Mouse (Mus musculus) hindbrain, embryonic 13.5 days (tissue): ENCODE measurements at regions not wholly inside any gene's neighbourhood (a gene's known extent, or its start where the extent isn't known, plus 50 kb on each side); places are given as distances from the start of the nearest gene placed in this dataset.
A peak's percentile ranks its signal among the peaks of the same experiment; 100 is the strongest.

Experiments used
- ATAC-seq: fragments of 200-750 bp; cut with Nextera tagmentation; 2 replicates; pipeline ENCODE4 v1.8.0; 2017; ENCODE audit warnings: moderate TSS enrichment; ENCODE audit not compliant: low FRiP score
- H3K27ac ChIP-seq: fragments of 300-500 bp; sonication (generic); 2 replicates; pipeline ENCODE4 v1.5.1; 2015; ENCODE audit warnings: inconsistent platforms, mild to moderate bottlenecking, moderate library complexity
- H3K27me3 ChIP-seq: fragments of 300-500 bp; sonication (generic); 2 replicates; pipeline ENCODE4 v1.6.1; 2015; ENCODE audit warnings: mild to moderate bottlenecking, inconsistent platforms
- H3K36me3 ChIP-seq: fragments of 300-500 bp; sonication (generic); 2 replicates; pipeline ENCODE4 v1.6.1; 2015; ENCODE audit warnings: mild to moderate bottlenecking, inconsistent platforms
- H3K4me1 ChIP-seq: fragments of 300-500 bp; sonication (generic); replicated peaks from 2 replicates; pipeline ENCODE4 v1.6.1; 2015; ENCODE audit warnings: inconsistent platforms
- H3K4me2 ChIP-seq: fragments of 300-500 bp; sonication (generic); 2 replicates; pipeline ENCODE4 v1.6.1; 2015; ENCODE audit warnings: inconsistent platforms, mild to moderate bottlenecking, moderate library complexity
- H3K4me3 ChIP-seq: fragments of 300-500 bp; sonication (generic); 2 replicates; pipeline ENCODE4 v1.5.1; 2015; ENCODE audit warnings: mild to moderate bottlenecking, inconsistent platforms
- H3K9ac ChIP-seq: fragments of 300-500 bp; sonication (generic); 2 replicates; pipeline ENCODE4 v1.6.1; 2015; ENCODE audit warnings: mild to moderate bottlenecking, inconsistent platforms
- H3K9me3 ChIP-seq: fragments of 300-500 bp; sonication (generic); 2 replicates; pipeline ENCODE4 v1.6.1; 2016; ENCODE audit warnings: inconsistent platforms
- WGBS: fragments of 180-500 bp; shearing (Covaris S2); methylation state at CpG from one replicate; pipeline ENCODE4 v1.1.7; 2015; 5-methylcytosine and 5-hydroxymethylcytosine counted together

- H3K27me3 ChIP-seq: no peaks in the 10 kb centered on the region
- H3K9ac ChIP-seq: no peak overlapping the region
- no peaks in the 10 kb centered on the region for H3K36me3 ChIP-seq
- H3K27ac ChIP-seq: no peak overlapping the region
- H3K9me3 ChIP-seq: no peaks in the 10 kb centered on the region
- H3K4me3 ChIP-seq: no peak overlapping the region
- ATAC-seq: peak; percentile 66; the same call in 1 of the 2 replicates
- 71% methylated on average over 3 of the region's 3 CpGs for WGBS
- H3K4me2 ChIP-seq: no peak overlapping the region
- no peaks in the 10 kb centered on the region for H3K4me1 ChIP-seq
Observed at GRCm38 (mm10) chr2:106318695-106319266, 315.4 kb upstream of the Dnajc24 start.

GRCm38 (mm10) chr2:106346781-106347180 lies 343.4 kb upstream of the Dnajc24 start:
- WGBS: 87% methylated on average over 6 of the region's 6 CpGs
- no peaks in the 10 kb centered on the region for H3K4me1 ChIP-seq
- H3K27ac ChIP-seq: no peak overlapping the region
- no peak overlapping the region for H3K9ac ChIP-seq
- H3K36me3 ChIP-seq: no peaks in the 10 kb centered on the region
- no peak overlapping the region for H3K4me2 ChIP-seq
- no peak for ATAC-seq
- no peak overlapping the region for H3K4me3 ChIP-seq
- H3K27me3 ChIP-seq: no peaks in the 10 kb centered on the region
- no peaks in the 10 kb centered on the region for H3K9me3 ChIP-seq

GRCm38 (mm10) chr2:106347249-106347648 lies 343.9 kb upstream of the Dnajc24 start:
- Histone ChIP-seq H3K27ac (no peak overlapping the region), H3K27me3 (no peaks in the 10 kb centered on the region), H3K36me3 (no peaks in the 10 kb centered on the region), H3K9me3 (no peaks in the 10 kb centered on the region), H3K4me3 (no peak overlapping the region), H3K4me1 (no peaks in the 10 kb centered on the region), H3K9ac (no peak overlapping the region), H3K4me2 (no peak overlapping the region)
- no peak for ATAC-seq
- 91% methylated on average over 7 of the region's 7 CpGs for WGBS

GRCm38 (mm10) chr2:106355565-106355964 lies 337.5 kb upstream of the Mpped2 start:
- ATAC-seq: peak; percentile 58
- no peaks in the 10 kb centered on the region for H3K9me3 ChIP-seq
- H3K4me3 ChIP-seq: no peak overlapping the region
- H3K27me3 ChIP-seq: no peaks in the 10 kb centered on the region
- no peak overlapping the region for H3K4me2 ChIP-seq
- H3K27ac ChIP-seq: no peak overlapping the region
- peaks cover 4% of the 10 kb centered on the region for H3K4me1 ChIP-seq
- no peak overlapping the region for H3K9ac ChIP-seq
- H3K36me3 ChIP-seq: no peaks in the 10 kb centered on the region
- WGBS: 68% methylated on average over 3 of the region's 3 CpGs

- no peaks in the 10 kb centered on the region for H3K9me3 ChIP-seq
- H3K27ac ChIP-seq: no peak overlapping the region
- H3K4me1 ChIP-seq: peaks cover 4% of the 10 kb centered on the region
- H3K36me3 ChIP-seq: no peaks in the 10 kb centered on the region
- 42% methylated on average over 5 of the region's 5 CpGs for WGBS
- no peak overlapping the region for H3K9ac ChIP-seq
- no peak overlapping the region for H3K4me3 ChIP-seq
- no peaks in the 10 kb centered on the region for H3K27me3 ChIP-seq
- H3K4me2 ChIP-seq: no peak overlapping the region
- peak; percentile 95 for ATAC-seq
Observed at GRCm38 (mm10) chr2:106355984-106356547, 337.0 kb upstream of the Mpped2 start.

GRCm38 (mm10) chr2:106368641-106369040 lies 324.4 kb upstream of the Mpped2 start:
- Histone ChIP-seq H3K9me3 (no peaks in the 10 kb centered on the region), H3K36me3 (no peaks in the 10 kb centered on the region), H3K4me3 (no peak overlapping the region), H3K4me1 (no peaks in the 10 kb centered on the region), H3K27me3 (no peaks in the 10 kb centered on the region), H3K9ac (no peak overlapping the region), H3K4me2 (no peak overlapping the region), H3K27ac (no peak overlapping the region)
- 89% methylated on average over 5 of the region's 5 CpGs for WGBS
- no peak for ATAC-seq

- Histone ChIP-seq H3K27me3 (no peaks in the 10 kb centered on the region), H3K9ac (no peak overlapping the region), H3K9me3 (no peaks in the 10 kb centered on the region), H3K4me1 (no peaks in the 10 kb centered on the region), H3K36me3 (no peaks in the 10 kb centered on the region), H3K4me3 (no peak overlapping the region), H3K4me2 (no peak overlapping the region), H3K27ac (no peak overlapping the region)
- ATAC-seq: no peak
- 75% methylated on average over 14 of the region's 14 CpGs for WGBS
Observed at GRCm38 (mm10) chr2:106383415-106384285, 309.4 kb upstream of the Mpped2 start.

GRCm38 (mm10) chr2:106384286-106384595 lies 308.8 kb upstream of the Mpped2 start:
- H3K36me3 ChIP-seq: no peaks in the 10 kb centered on the region
- WGBS: 82% methylated on average over 5 of the region's 5 CpGs
- no peak overlapping the region for H3K4me2 ChIP-seq
- no peak overlapping the region for H3K4me3 ChIP-seq
- H3K9me3 ChIP-seq: no peaks in the 10 kb centered on the region
- H3K4me1 ChIP-seq: no peaks in the 10 kb centered on the region
- H3K9ac ChIP-seq: no peak overlapping the region
- ATAC-seq: no peak
- no peaks in the 10 kb centered on the region for H3K27me3 ChIP-seq
- no peak overlapping the region for H3K27ac ChIP-seq

- no peak for ATAC-seq
- Histone ChIP-seq H3K9me3 (no peaks in the 10 kb centered on the region), H3K4me1 (no peaks in the 10 kb centered on the region), H3K36me3 (no peaks in the 10 kb centered on the region), H3K4me2 (no peak overlapping the region), H3K27me3 (no peaks in the 10 kb centered on the region), H3K4me3 (no peak overlapping the region), H3K9ac (no peak overlapping the region), H3K27ac (no peak overlapping the region)
- WGBS: 77% methylated on average over 3 of the region's 3 CpGs
Observed at GRCm38 (mm10) chr2:106384842-106385241, 308.2 kb upstream of the Mpped2 start.

GRCm38 (mm10) chr2:106412158-106412557 lies 280.9 kb upstream of the Mpped2 start:
- no peak overlapping the region for H3K4me2 ChIP-seq
- H3K9me3 ChIP-seq: no peaks in the 10 kb centered on the region
- H3K4me1 ChIP-seq: no peaks in the 10 kb centered on the region
- 70% methylated on average over 6 of the region's 6 CpGs for WGBS
- H3K9ac ChIP-seq: no peak overlapping the region
- H3K27me3 ChIP-seq: no peaks in the 10 kb centered on the region
- no peaks in the 10 kb centered on the region for H3K36me3 ChIP-seq
- no peak overlapping the region for H3K4me3 ChIP-seq
- ATAC-seq: no peak
- H3K27ac ChIP-seq: no peak overlapping the region

- Histone ChIP-seq H3K9ac (no peak overlapping the region), H3K9me3 (no peaks in the 10 kb centered on the region), H3K4me2 (no peak overlapping the region), H3K36me3 (no peaks in the 10 kb centered on the region), H3K4me3 (no peak overlapping the region), H3K27ac (no peak overlapping the region), H3K27me3 (0 out of 2 replicates have a peak, but pooled peaks cover 3% of the 10 kb centered on the region), H3K4me1 (no peaks in the 10 kb centered on the region)
- no peak for ATAC-seq
- 54% methylated on average over 7 of the region's 7 CpGs for WGBS
Observed at GRCm38 (mm10) chr2:106415474-106416019, 277.5 kb upstream of the Mpped2 start.

- Histone ChIP-seq H3K4me2 (no peak overlapping the region), H3K27me3 (0 out of 2 replicates have a peak, but pooled peaks cover 3% of the 10 kb centered on the region)
- WGBS: 39% methylated on average over 2 of the region's 2 CpGs
Observed at GRCm38 (mm10) chr2:106418181-106418580, 274.9 kb upstream of the Mpped2 start.

More at GRCm38 (mm10) chr2:106418181-106418580, 274.9 kb upstream of the Mpped2 start:
- Histone ChIP-seq H3K36me3 (no peaks in the 10 kb centered on the region), H3K9me3 (no peaks in the 10 kb centered on the region), H3K4me1 (no peaks in the 10 kb centered on the region), H3K27ac (no peak overlapping the region), H3K4me3 (no peak overlapping the region), H3K9ac (no peak overlapping the region)
- ATAC-seq: no peak
